Comparison of ENCODE assay signal across 9 mouse cellular contexts in the genomic region with DNA sequence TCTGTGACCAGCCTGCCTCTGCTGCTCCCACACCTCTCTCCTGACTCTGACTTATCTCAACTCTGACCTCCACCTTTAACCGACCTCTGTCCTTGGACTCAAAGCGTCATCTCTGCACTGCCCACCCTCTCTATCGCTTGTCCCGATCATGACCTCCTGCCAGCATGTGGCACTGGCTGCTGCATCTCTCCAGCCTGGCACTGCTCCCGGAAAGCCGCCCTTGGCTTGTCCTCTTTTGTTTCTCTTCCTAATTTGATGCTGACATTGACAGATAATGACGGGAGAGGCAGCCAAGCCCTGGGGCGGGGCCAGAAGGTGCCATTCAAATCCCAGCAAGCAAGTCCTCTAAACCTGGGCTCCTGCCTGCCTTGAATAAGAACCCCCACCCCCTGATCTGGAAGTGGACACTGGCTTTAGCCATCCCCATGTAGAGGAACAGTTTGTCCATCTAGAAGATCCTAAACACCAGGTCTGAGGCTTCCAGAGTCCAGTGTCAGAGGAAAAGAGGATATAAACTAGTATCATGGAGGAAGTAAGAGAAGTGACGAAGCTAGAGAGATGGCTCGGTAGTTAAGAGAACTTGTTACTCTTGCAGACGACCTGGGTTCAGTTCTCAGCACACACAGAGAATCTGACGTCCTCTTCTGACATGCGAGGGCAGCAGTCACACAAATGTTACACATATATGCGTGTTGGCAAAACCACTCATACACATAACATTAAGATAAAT. TPM values are rescaled to one million over a fixed set of nuclear protein-coding genes. Genes with fewer than 3 reads are reported as not detected.
DNase-seq lines count a peak whose midpoint lies in the region; ATAC-seq and TF ChIP-seq lines count a peak whose summit lies in the region.
"Had no signal": no experiment of that assay in that cellular context is flagged by ENCODE, and none has a peak within 500 bp of the region (broad histone marks: within the 10 kb centered on the region; RNA-seq: fewer than 3 reads in every experiment).

No protein-coding gene starts in this region.

- H3K9me3 ChIP-seq in hindbrain, embryonic 15.5 days = no peaks in the 10 kb centered on the region
- no peaks in the 10 kb centered on the region for H3K9me3 ChIP-seq in hindbrain, embryonic 13.5 days
- no peaks in the 10 kb centered on the region for H3K9me3 ChIP-seq in heart, embryonic 14.5 days (ENCODE audit: control insufficient read depth, low read length)

- peak; percentile 66 for DNase-seq in NIH3T3 (ENCODE audit: low read depth)
- DNase-seq in cerebellum, postnatal 14 days = peak; percentile 87 to 95
- peak; percentile 56 for DNase-seq in lung, adult 2 months
- DNase-seq in thymus, postnatal 10 days (ENCODE audit: low spot score in 2 of 2) = no peak

- TF ChIP-seq POLR2A in lung, adult 2 months (IDR thresholded peaks at IDR 0.05; ENCODE audit: borderline replicate concordance, extremely low read depth, low read depth, low read length) = no peak

- H3K9ac ChIP-seq in hindbrain, embryonic 15.5 days = no peak overlapping the region
- H3K9ac ChIP-seq in hindbrain, embryonic 13.5 days = no peak overlapping the region
- no peak overlapping the region for H3K9ac ChIP-seq in heart, embryonic 14.5 days (ENCODE audit: low read length)

- TF ChIP-seq CTCF in lung, adult 2 months (IDR thresholded peaks at IDR 0.05; ENCODE audit: insufficient read depth, low read length) = no peak

- H3K27me3 ChIP-seq in hindbrain, embryonic 15.5 days = no peaks in the 10 kb centered on the region
- 0 out of 2 replicates have a peak, but pooled peaks cover 16% of the 10 kb centered on the region for H3K27me3 ChIP-seq in hindbrain, embryonic 13.5 days
- H3K27me3 ChIP-seq in heart, embryonic 14.5 days (ENCODE audit: control insufficient read depth, insufficient read depth, low read length) = no peaks in the 10 kb centered on the region

- H3K4me2 ChIP-seq in hindbrain, embryonic 15.5 days = no peak overlapping the region
- H3K4me2 ChIP-seq in hindbrain, embryonic 13.5 days = no peak overlapping the region
- 0 out of 2 replicates have a peak overlapping the region, but pooled peaks have one; percentile 11 for H3K4me2 ChIP-seq in heart, embryonic 14.5 days (ENCODE audit: low read length)

- peak; percentile 69 for ATAC-seq in hindbrain, embryonic 15.5 days (ENCODE audit: low FRiP score, low read depth)
- no peak for ATAC-seq in hindbrain, embryonic 13.5 days (ENCODE audit: low FRiP score)
- peak; percentile 73 for ATAC-seq in heart, embryonic 14.5 days (ENCODE audit: insufficient number of reproducible peaks, insufficient read depth, low FRiP score, low read depth)
- ATAC-seq in inflammation-experienced regulatory T-cells, adult 6 months = no peak

- no peak overlapping the region for H3K4me3 ChIP-seq in hindbrain, embryonic 15.5 days
- no peak overlapping the region for H3K4me3 ChIP-seq in hindbrain, embryonic 13.5 days
- H3K4me3 ChIP-seq in heart, embryonic 14.5 days (ENCODE audit: control insufficient read depth in 1 of 2, insufficient read depth in 1 of 2, low read depth in 1 of 2, low read length in 2 of 2) = no peak overlapping the region
- H3K4me3 ChIP-seq in lung, adult 2 months (replicated peaks; ENCODE audit: extremely low read depth, low read depth, low read length) = no peak overlapping the region
- H3K4me3 ChIP-seq: megakaryocyte, embryonic 14.5 days had no signal

- H3K27ac ChIP-seq in hindbrain, embryonic 15.5 days (replicated peaks) = no peak overlapping the region
- H3K27ac ChIP-seq in hindbrain, embryonic 13.5 days = no peak overlapping the region
- H3K27ac ChIP-seq in heart, embryonic 14.5 days (replicated peaks in 1 of 2; ENCODE audit: control insufficient read depth in 1 of 2, insufficient read depth in 1 of 2, low read depth in 2 of 2, low read length in 2 of 2) = peak overlapping the region; percentile 54 to 86

- H3K4me1 ChIP-seq in hindbrain, embryonic 15.5 days (replicated peaks) = peaks cover 4% of the 10 kb centered on the region; the same call in 1 of the 2 replicates
- peaks cover 23% of the 10 kb centered on the region for H3K4me1 ChIP-seq in hindbrain, embryonic 13.5 days (replicated peaks)
- peaks cover 10 to 11% of the 10 kb centered on the region in 2 experiments for H3K4me1 ChIP-seq in heart, embryonic 14.5 days (ENCODE audit: control insufficient read depth in 2 of 2, insufficient read depth in 2 of 2, low read length in 2 of 2)
- 0 out of 2 replicates have a peak, but pooled peaks cover 3% of the 10 kb centered on the region for H3K4me1 ChIP-seq in lung, adult 2 months (ENCODE audit: control insufficient read depth, insufficient read depth, low read length)

- WGBS in hindbrain, embryonic 15.5 days = 47% methylated on average over 14 of the region's 14 CpGs
- WGBS in hindbrain, embryonic 13.5 days = 57% methylated on average over 14 of the region's 14 CpGs
- 50% methylated on average over 14 of the region's 14 CpGs for WGBS in heart, embryonic 14.5 days
- WGBS in lung, adult 2 months = 40% methylated on average over 14 of the region's 14 CpGs

- H3K36me3 ChIP-seq in hindbrain, embryonic 15.5 days = no peaks in the 10 kb centered on the region
- H3K36me3 ChIP-seq in hindbrain, embryonic 13.5 days = no peaks in the 10 kb centered on the region
- no peaks in the 10 kb centered on the region for H3K36me3 ChIP-seq in heart, embryonic 14.5 days (ENCODE audit: control insufficient read depth, insufficient read depth, low read length)

RNA-seq across cellular contexts. Expression of a gene that starts 22.6 kb away (rescaled TPM):
- polyA plus RNA-seq in hindbrain, embryonic 15.5 days (2015; fragmentation: Nextera tagmentation; extraction: Ambion mirVana) = 34.5 and 39.2 TPM in 2 replicates
- 29.6 and 30.4 TPM in 2 replicates for polyA plus RNA-seq in hindbrain, embryonic 13.5 days (2015; fragmentation: Nextera tagmentation; extraction: Ambion mirVana)
- 31.0 and 41.2 TPM in 2 replicates for polyA plus RNA-seq in heart, embryonic 14.5 days (2014; fragmentation: Nextera tagmentation; extraction: Ambion mirVana)
- 7.6 and 15.3 TPM in 2 replicates for polyA plus RNA-seq in lung, adult 2 months (2012; rRNA removed)
- 10 to 100 TPM; 17.9 to 38.4 (median 28.3) TPM for polyA plus RNA-seq in inflammation-experienced regulatory T-cells, adult 6 months (2017; shearing (Covaris generic))

RNA-seq across cellular contexts. Expression of a gene that starts 52.2 kb away (rescaled TPM):
- 28.0 and 28.4 TPM in 2 replicates for polyA plus RNA-seq in hindbrain, embryonic 15.5 days (2015; fragmentation: Nextera tagmentation; extraction: Ambion mirVana)
- polyA plus RNA-seq in hindbrain, embryonic 13.5 days (2015; fragmentation: Nextera tagmentation; extraction: Ambion mirVana) = 28.3 and 33.3 TPM in 2 replicates
- polyA plus RNA-seq in heart, embryonic 14.5 days (2014; fragmentation: Nextera tagmentation; extraction: Ambion mirVana) = 29.3 and 34.4 TPM in 2 replicates
- polyA plus RNA-seq in lung, adult 2 months (2012; rRNA removed) = 36.7 and 48.2 TPM in 2 replicates
- polyA plus RNA-seq in inflammation-experienced regulatory T-cells, adult 6 months (2017; shearing (Covaris generic)) = 10 to 100 TPM; 32.5 to 41.1 (median 38.2) TPM

Comparison
In these comparisons a context has a peak if more than half of its experiments do, and no peak if none do; other contexts are left out.
1. ATAC-seq: peak in hindbrain, embryonic 15.5 days (single experiment) and heart, embryonic 14.5 days (single experiment); none in hindbrain, embryonic 13.5 days (single experiment) and inflammation-experienced regulatory T-cells, adult 6 months (single experiment).
2. H3K27ac ChIP-seq: peak in heart, embryonic 14.5 days (2 of 2); none in hindbrain, embryonic 15.5 days (single experiment) and hindbrain, embryonic 13.5 days (single experiment).
3. DNase-seq: peak in NIH3T3 (single experiment), cerebellum, postnatal 14 days (2 of 2) and lung, adult 2 months (single experiment); none in thymus, postnatal 10 days (0 of 2).